Mouse (Mus musculus): ENCODE measurements around the gene 4930432M17Rik. TPM values are rescaled to one million over a fixed set of nuclear protein-coding genes. Genes with fewer than 3 reads are reported as not detected.

The 4930432M17Rik gene
- polyA plus RNA-seq, 1 experiment from 2014 or later = not detected

- ATAC-seq (ENCODE audit: insufficient read depth, low FRiP score, low TSS enrichment) (no peak), DNase-seq (ENCODE audit: low spot score) (no peak)
- Histone ChIP-seq H3K4me1 (ENCODE audit: control insufficient read depth, insufficient read depth, low read length) (no peaks in the 10 kb centered on the region), H3K9ac (ENCODE audit: low read length) (no peak overlapping the region), H3K9me3 (ENCODE audit: control insufficient read depth, low read length) (no peaks in the 10 kb centered on the region), H3K36me3 (ENCODE audit: control insufficient read depth, insufficient read depth, low read length) (no peaks in the 10 kb centered on the region), H3K4me2 (ENCODE audit: low read depth) (no peak overlapping the region), H3K27ac (ENCODE audit: low read depth, low read length) (no peak overlapping the region), H3K4me3 (ENCODE audit: low read depth, low read length) (no peak overlapping the region), H3K27me3 (ENCODE audit: control insufficient read depth, insufficient read depth, low read length) (no peaks in the 10 kb centered on the region)
- 83% methylated on average over 1 of the region's 1 CpGs for WGBS
Measured at GRCm38 (mm10) chr3:121652186-121652585, 18.4 kb upstream of the 4930432M17Rik start.

DNA sequence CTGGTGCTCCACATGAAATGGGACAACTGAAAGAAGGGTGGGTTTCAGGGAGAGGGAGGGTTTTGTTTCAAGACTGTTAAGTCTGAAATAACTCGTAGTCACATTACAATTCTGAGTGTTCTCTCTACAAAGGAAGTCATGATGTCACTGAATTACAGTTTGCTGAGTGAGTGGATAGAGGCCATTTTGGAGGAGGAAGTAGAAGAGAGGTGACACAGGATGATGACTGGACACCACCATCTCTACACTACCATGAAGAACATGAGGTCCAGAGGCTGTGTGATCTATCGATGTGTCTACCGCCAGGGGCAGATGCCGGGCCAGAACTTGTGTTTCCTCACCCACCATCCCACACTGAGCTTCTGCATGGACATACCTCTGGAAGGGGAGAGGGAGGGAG, 13.6 kb upstream of the 4930432M17Rik start:
- no peak overlapping the region for H3K4me2 ChIP-seq (ENCODE audit: low read depth)
- H3K27ac ChIP-seq (ENCODE audit: low read depth, low read length) = no peak overlapping the region
- no peaks in the 10 kb centered on the region for H3K9me3 ChIP-seq (ENCODE audit: control insufficient read depth, low read length)
- no peaks in the 10 kb centered on the region for H3K4me1 ChIP-seq (ENCODE audit: control insufficient read depth, insufficient read depth, low read length)
- H3K36me3 ChIP-seq (ENCODE audit: control insufficient read depth, insufficient read depth, low read length) = no peaks in the 10 kb centered on the region
- WGBS = 94% methylated on average over 4 of the region's 4 CpGs
- no peak for DNase-seq (ENCODE audit: low spot score)
- ATAC-seq (ENCODE audit: insufficient read depth, low FRiP score, low TSS enrichment) = no peak
- H3K27me3 ChIP-seq (ENCODE audit: control insufficient read depth, insufficient read depth, low read length) = no peaks in the 10 kb centered on the region
- H3K4me3 ChIP-seq (ENCODE audit: low read depth, low read length) = no peak overlapping the region
- no peak overlapping the region for H3K9ac ChIP-seq (ENCODE audit: low read length)

- no peak for DNase-seq (ENCODE audit: low spot score)
- no peaks in the 10 kb centered on the region for H3K27me3 ChIP-seq (ENCODE audit: control insufficient read depth, insufficient read depth, low read length)
- H3K9me3 ChIP-seq (ENCODE audit: control insufficient read depth, low read length) = no peaks in the 10 kb centered on the region
- no peaks in the 10 kb centered on the region for H3K36me3 ChIP-seq (ENCODE audit: control insufficient read depth, insufficient read depth, low read length)
- no peak overlapping the region for H3K4me3 ChIP-seq (ENCODE audit: low read depth, low read length)
- no peaks in the 10 kb centered on the region for H3K4me1 ChIP-seq (ENCODE audit: control insufficient read depth, insufficient read depth, low read length)
- ATAC-seq (ENCODE audit: insufficient read depth, low FRiP score, low TSS enrichment) = no peak
- no peak overlapping the region for H3K9ac ChIP-seq (ENCODE audit: low read length)
- H3K27ac ChIP-seq (ENCODE audit: low read depth, low read length) = no peak overlapping the region
- WGBS = 75% methylated on average over 4 of the region's 4 CpGs
- H3K4me2 ChIP-seq (ENCODE audit: low read depth) = no peak overlapping the region
Measured at GRCm38 (mm10) chr3:121662705-121663469, 7.7 kb upstream of the 4930432M17Rik start.

DNA sequence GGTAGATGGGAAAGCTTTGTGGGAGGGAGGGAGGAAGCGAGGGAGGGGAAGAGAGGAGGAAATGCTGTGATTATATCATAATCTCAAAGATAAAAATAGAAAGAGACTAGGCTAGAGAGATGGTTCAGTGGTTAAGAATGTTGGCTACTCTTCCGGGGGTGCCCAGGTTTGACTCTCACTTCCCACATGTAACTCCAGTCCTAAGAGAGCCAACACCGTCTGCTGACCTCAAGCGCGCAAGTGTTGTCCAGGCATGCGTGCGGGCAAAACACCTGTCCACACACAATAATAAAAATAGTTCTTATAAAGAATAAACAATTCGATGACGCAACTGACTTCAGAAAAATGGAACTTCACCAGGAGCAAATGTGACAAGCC, 7.1 kb upstream of the 4930432M17Rik start:
- no peaks in the 10 kb centered on the region for H3K27me3 ChIP-seq (ENCODE audit: control insufficient read depth, insufficient read depth, low read length)
- H3K27ac ChIP-seq (ENCODE audit: low read depth, low read length) = no peak overlapping the region
- H3K4me3 ChIP-seq (ENCODE audit: low read depth, low read length) = no peak overlapping the region
- no peak overlapping the region for H3K4me2 ChIP-seq (ENCODE audit: low read depth)
- DNase-seq (ENCODE audit: low spot score) = no peak
- WGBS = 95% methylated on average over 9 of the region's 9 CpGs
- ATAC-seq (ENCODE audit: insufficient read depth, low FRiP score, low TSS enrichment) = no peak
- no peak overlapping the region for H3K9ac ChIP-seq (ENCODE audit: low read length)
- H3K9me3 ChIP-seq (ENCODE audit: control insufficient read depth, low read length) = no peaks in the 10 kb centered on the region
- H3K36me3 ChIP-seq (ENCODE audit: control insufficient read depth, insufficient read depth, low read length) = no peaks in the 10 kb centered on the region
- no peaks in the 10 kb centered on the region for H3K4me1 ChIP-seq (ENCODE audit: control insufficient read depth, insufficient read depth, low read length)

- no peaks in the 10 kb centered on the region for H3K4me1 ChIP-seq (ENCODE audit: control insufficient read depth, insufficient read depth, low read length)
- no peak overlapping the region for H3K9ac ChIP-seq (ENCODE audit: low read length)
- H3K4me2 ChIP-seq (ENCODE audit: low read depth) = no peak overlapping the region
- no peaks in the 10 kb centered on the region for H3K36me3 ChIP-seq (ENCODE audit: control insufficient read depth, insufficient read depth, low read length)
- H3K27me3 ChIP-seq (ENCODE audit: control insufficient read depth, insufficient read depth, low read length) = no peaks in the 10 kb centered on the region
- H3K9me3 ChIP-seq (ENCODE audit: control insufficient read depth, low read length) = no peaks in the 10 kb centered on the region
- ATAC-seq (ENCODE audit: insufficient read depth, low FRiP score, low TSS enrichment) (no peak), DNase-seq (ENCODE audit: low spot score) (no peak)
- no peak overlapping the region for H3K27ac ChIP-seq (ENCODE audit: low read depth, low read length)
- no peak overlapping the region for H3K4me3 ChIP-seq (ENCODE audit: low read depth, low read length)
- WGBS = 90% methylated on average over 4 of the region's 5 CpGs
Measured at GRCm38 (mm10) chr3:121672135-121672790, 1.7 kb downstream of the 4930432M17Rik start.

GRCm38 (mm10) chr3:121678935-121679334, 8.4 kb downstream of the 4930432M17Rik start:
- Histone ChIP-seq H3K27ac (ENCODE audit: low read depth, low read length) (no peak overlapping the region), H3K27me3 (ENCODE audit: control insufficient read depth, insufficient read depth, low read length) (no peaks in the 10 kb centered on the region), H3K4me3 (ENCODE audit: low read depth, low read length) (no peak overlapping the region), H3K4me2 (ENCODE audit: low read depth) (no peak overlapping the region), H3K36me3 (ENCODE audit: control insufficient read depth, insufficient read depth, low read length) (no peaks in the 10 kb centered on the region), H3K4me1 (ENCODE audit: control insufficient read depth, insufficient read depth, low read length) (no peaks in the 10 kb centered on the region), H3K9ac (ENCODE audit: low read length) (no peak overlapping the region), H3K9me3 (ENCODE audit: control insufficient read depth, low read length) (no peaks in the 10 kb centered on the region)
- 41% methylated on average over 4 of the region's 4 CpGs for WGBS
- ATAC-seq (ENCODE audit: insufficient read depth, low FRiP score, low TSS enrichment) = no peak
- DNase-seq (ENCODE audit: low spot score) = no peak

DNA sequence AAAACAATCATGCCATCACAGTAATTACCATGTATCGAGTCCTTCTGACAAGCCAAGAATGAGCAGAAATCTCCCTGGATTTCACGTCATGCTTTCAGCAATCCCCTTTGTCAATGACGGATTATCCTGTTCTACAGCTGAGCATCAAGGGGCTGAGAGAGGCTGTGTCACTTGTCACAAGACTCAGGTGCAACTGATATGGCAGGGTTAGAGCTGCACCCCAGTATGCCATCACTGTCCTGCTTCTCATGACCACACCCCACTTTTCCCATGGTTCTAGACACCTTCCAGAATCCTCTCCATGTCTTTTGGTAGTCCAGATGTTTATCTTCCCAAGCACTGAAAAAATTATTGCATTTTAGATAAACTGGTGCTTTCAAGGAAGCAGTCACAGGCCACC, 8.9 kb downstream of the 4930432M17Rik start:
- ATAC-seq (ENCODE audit: insufficient read depth, low FRiP score, low TSS enrichment) = no peak
- H3K4me3 ChIP-seq (ENCODE audit: low read depth, low read length) = no peak overlapping the region
- DNase-seq (ENCODE audit: low spot score) = no peak
- H3K27me3 ChIP-seq (ENCODE audit: control insufficient read depth, insufficient read depth, low read length) = no peaks in the 10 kb centered on the region
- no peaks in the 10 kb centered on the region for H3K9me3 ChIP-seq (ENCODE audit: control insufficient read depth, low read length)
- no peaks in the 10 kb centered on the region for H3K36me3 ChIP-seq (ENCODE audit: control insufficient read depth, insufficient read depth, low read length)
- WGBS = 57% methylated on average over 3 of the region's 3 CpGs
- no peak overlapping the region for H3K27ac ChIP-seq (ENCODE audit: low read depth, low read length)
- no peak overlapping the region for H3K4me2 ChIP-seq (ENCODE audit: low read depth)
- no peaks in the 10 kb centered on the region for H3K4me1 ChIP-seq (ENCODE audit: control insufficient read depth, insufficient read depth, low read length)
- no peak overlapping the region for H3K9ac ChIP-seq (ENCODE audit: low read length)

GRCm38 (mm10) chr3:121680187-121680586, 9.6 kb downstream of the 4930432M17Rik start:
- H3K9me3 ChIP-seq (ENCODE audit: control insufficient read depth, low read length) = no peaks in the 10 kb centered on the region
- no peak overlapping the region for H3K27ac ChIP-seq (ENCODE audit: low read depth, low read length)
- H3K4me2 ChIP-seq (ENCODE audit: low read depth) = no peak overlapping the region
- ATAC-seq (ENCODE audit: insufficient read depth, low FRiP score, low TSS enrichment) (no peak), DNase-seq (ENCODE audit: low spot score) (no peak)
- H3K4me3 ChIP-seq (ENCODE audit: low read depth, low read length) = no peak overlapping the region
- no peaks in the 10 kb centered on the region for H3K36me3 ChIP-seq (ENCODE audit: control insufficient read depth, insufficient read depth, low read length)
- H3K27me3 ChIP-seq (ENCODE audit: control insufficient read depth, insufficient read depth, low read length) = no peaks in the 10 kb centered on the region
- no peaks in the 10 kb centered on the region for H3K4me1 ChIP-seq (ENCODE audit: control insufficient read depth, insufficient read depth, low read length)
- H3K9ac ChIP-seq (ENCODE audit: low read length) = no peak overlapping the region
- 90% methylated on average over 3 of the region's 3 CpGs for WGBS
